In genomic region chr4:59254397-59254796, GRCm38 (mm10) we compare ENCODE assay signal across 17 mouse cellular contexts.
A peak's percentile ranks its signal among the peaks of the same experiment; 100 is the strongest.
DNase-seq lines count a peak whose midpoint lies in the region; ATAC-seq and TF ChIP-seq lines count a peak whose summit lies in the region.
"Had no signal": no experiment of that assay in that cellular context is flagged by ENCODE, and none has a peak within 500 bp of the region (broad histone marks: within the 10 kb centered on the region; RNA-seq: fewer than 3 reads in every experiment).

No protein-coding gene starts in this region.

- H3K4me2 ChIP-seq in liver, embryonic 12.5 days = no peak overlapping the region
- H3K4me2 ChIP-seq in liver, postnatal 0 days (ENCODE audit: low read depth, low read length) = no peak overlapping the region
- no peak overlapping the region for H3K4me2 ChIP-seq in intestine, embryonic 16.5 days (ENCODE audit: low read depth, low read length)
- H3K4me2 ChIP-seq: forebrain, embryonic 12.5 days; hindbrain, embryonic 14.5 days; lung, embryonic 15.5 days; midbrain, embryonic 13.5 days; neural tube, embryonic 12.5 days had no signal

- H3K9me3 ChIP-seq in liver, embryonic 12.5 days (replicated peaks) = no peaks in the 10 kb centered on the region
- H3K9me3 ChIP-seq in liver, postnatal 0 days (ENCODE audit: low read length) = no peaks in the 10 kb centered on the region
- no peaks in the 10 kb centered on the region for H3K9me3 ChIP-seq in intestine, embryonic 16.5 days (ENCODE audit: control insufficient read depth, low read length)
- H3K9me3 ChIP-seq: forebrain, embryonic 12.5 days; lung, embryonic 15.5 days; midbrain, embryonic 13.5 days; neural tube, embryonic 12.5 days had no signal

- DNase-seq in liver, postnatal 0 days = no peak
- peak; percentile 83 for DNase-seq in natural killer cell, adult 2 months (ENCODE audit: low spot score in 2 of 2)
- no peak for DNase-seq in left cerebral cortex, adult 11 months (ENCODE audit: low spot score)
- DNase-seq in layer of hippocampus, adult 18-20 months (ENCODE audit: low spot score in 2 of 2) = no peak
- DNase-seq: adrenal gland, adult 8-10 months; cerebellum, postnatal 36 days; kidney, adult 9 months; retina, postnatal 1 day had no signal

- 63% methylated on average over 6 of the region's 6 CpGs for WGBS in liver, embryonic 12.5 days (ENCODE audit: insufficient replicate concordance)
- 53% methylated on average over 6 of the region's 6 CpGs for WGBS in liver, postnatal 0 days (ENCODE audit: insufficient replicate concordance)
- 81% methylated on average over 6 of the region's 6 CpGs for WGBS in intestine, embryonic 16.5 days

- TF ChIP-seq EP300 in liver, postnatal 0 days (IDR thresholded peaks at IDR 0.05; ENCODE audit: low read depth) = no peak

- peak overlapping the region; percentile 52 for H3K27ac ChIP-seq in liver, embryonic 12.5 days
- H3K27ac ChIP-seq in liver, postnatal 0 days (ENCODE audit: low read depth) = no peak overlapping the region; the same call in 1 of the 2 replicates
- no peak overlapping the region for H3K27ac ChIP-seq in intestine, embryonic 16.5 days (ENCODE audit: low read length)
- H3K27ac ChIP-seq: forebrain, embryonic 12.5 days; hindbrain, embryonic 14.5 days; lung, embryonic 15.5 days; midbrain, embryonic 13.5 days; neural tube, embryonic 12.5 days had no signal

- no peaks in the 10 kb centered on the region for H3K36me3 ChIP-seq in liver, embryonic 12.5 days
- no peaks in the 10 kb centered on the region for H3K36me3 ChIP-seq in liver, postnatal 0 days (replicated peaks; ENCODE audit: insufficient read depth, low read length)
- H3K36me3 ChIP-seq in intestine, embryonic 16.5 days (ENCODE audit: control insufficient read depth, insufficient read depth, low read length) = no peaks in the 10 kb centered on the region
- H3K36me3 ChIP-seq: forebrain, embryonic 12.5 days; lung, embryonic 15.5 days; midbrain, embryonic 13.5 days; neural tube, embryonic 12.5 days had no signal

- no peak overlapping the region for H3K4me3 ChIP-seq in liver, embryonic 12.5 days
- H3K4me3 ChIP-seq in liver, postnatal 0 days (ENCODE audit: low read depth, low read length) = no peak overlapping the region
- H3K4me3 ChIP-seq in intestine, embryonic 16.5 days (ENCODE audit: low read length) = no peak overlapping the region
- H3K4me3 ChIP-seq: forebrain, embryonic 12.5 days; lung, embryonic 15.5 days; midbrain, embryonic 13.5 days; neural tube, embryonic 12.5 days had no signal

- H3K4me1 ChIP-seq in liver, embryonic 12.5 days = peaks cover 51% of the 10 kb centered on the region
- peaks cover 21% of the 10 kb centered on the region for H3K4me1 ChIP-seq in liver, postnatal 0 days (ENCODE audit: insufficient read depth)
- H3K4me1 ChIP-seq in intestine, embryonic 16.5 days (ENCODE audit: control insufficient read depth, insufficient read depth, low read length) = 0 out of 2 replicates have a peak, but pooled peaks cover 3% of the 10 kb centered on the region
- H3K4me1 ChIP-seq: forebrain, embryonic 12.5 days; midbrain, embryonic 13.5 days; neural tube, embryonic 12.5 days had no signal

- no peak overlapping the region for H3K9ac ChIP-seq in liver, embryonic 12.5 days
- H3K9ac ChIP-seq in liver, postnatal 0 days (replicated peaks) = no peak overlapping the region
- H3K9ac ChIP-seq in intestine, embryonic 16.5 days (ENCODE audit: low read depth, low read length) = no peak overlapping the region
- H3K9ac ChIP-seq: forebrain, embryonic 12.5 days; hindbrain, embryonic 14.5 days; lung, embryonic 15.5 days; midbrain, embryonic 13.5 days; neural tube, embryonic 12.5 days had no signal

- no peaks in the 10 kb centered on the region for H3K27me3 ChIP-seq in liver, embryonic 12.5 days (replicated peaks)
- H3K27me3 ChIP-seq in liver, postnatal 0 days (ENCODE audit: insufficient read depth, low read length) = no peaks in the 10 kb centered on the region
- H3K27me3 ChIP-seq in intestine, embryonic 16.5 days (replicated peaks; ENCODE audit: control insufficient read depth, insufficient read depth, low read length) = no peaks in the 10 kb centered on the region
- H3K27me3 ChIP-seq: forebrain, embryonic 12.5 days; lung, embryonic 15.5 days; midbrain, embryonic 13.5 days; neural tube, embryonic 12.5 days had no signal

- no peak for ATAC-seq in liver, embryonic 12.5 days
- ATAC-seq in liver, postnatal 0 days = no peak
- ATAC-seq in CD4-positive, CD25-positive, alpha-beta regulatory T cell, adult 4 months = peak; percentile 99
- ATAC-seq in granulocyte monocyte progenitor cell, adult 5-6 weeks (replicated peaks; ENCODE audit: poor library complexity, severe bottlenecking) = peak; percentile 76
- ATAC-seq in intestine, embryonic 16.5 days = no peak
- ATAC-seq: midbrain, embryonic 13.5 days had no signal

- no peak for TF ChIP-seq CTCF in liver, postnatal 0 days (IDR thresholded peaks at IDR 0.05; ENCODE audit: low read depth)

Comparison
In these comparisons a context has a peak if more than half of its experiments do, and no peak if none do; other contexts are left out.
1. ATAC-seq: peak in CD4-positive, CD25-positive, alpha-beta regulatory T cell, adult 4 months (single experiment) and granulocyte monocyte progenitor cell, adult 5-6 weeks (single experiment); none in liver, embryonic 12.5 days (single experiment), liver, postnatal 0 days (single experiment) and intestine, embryonic 16.5 days (single experiment).
2. DNase-seq: peak in natural killer cell, adult 2 months (2 of 2); none in liver, postnatal 0 days (single experiment), left cerebral cortex, adult 11 months (single experiment) and layer of hippocampus, adult 18-20 months (0 of 2).